13 mouse cellular contexts compared by ENCODE assay signal in genomic region chr15:21179727-21180126, GRCm38 (mm10).
DNase-seq lines count a peak whose midpoint lies in the region; ATAC-seq lines count a peak whose summit lies in the region.
"Had no signal": no experiment of that assay in that cellular context is flagged by ENCODE, and none has a peak within 500 bp of the region (broad histone marks: within the 10 kb centered on the region; RNA-seq: fewer than 3 reads in every experiment).

No protein-coding gene starts in this region.

- H3K27ac ChIP-seq in forebrain, embryonic 15.5 days (replicated peaks) = peak overlapping the region; percentile 74
- no peak overlapping the region for H3K27ac ChIP-seq in forebrain, embryonic 12.5 days
- H3K27ac ChIP-seq: hindbrain, embryonic 12.5 days had no signal

- H3K4me1 ChIP-seq in forebrain, embryonic 15.5 days = 0 out of 2 replicates have a peak, but pooled peaks cover 5% of the 10 kb centered on the region
- no peaks in the 10 kb centered on the region for H3K4me1 ChIP-seq in forebrain, embryonic 12.5 days
- H3K4me1 ChIP-seq: hindbrain, embryonic 12.5 days had no signal

- no peak overlapping the region for H3K4me3 ChIP-seq in forebrain, embryonic 15.5 days
- H3K4me3 ChIP-seq in forebrain, embryonic 12.5 days (replicated peaks) = no peak overlapping the region
- H3K4me3 ChIP-seq: hindbrain, embryonic 12.5 days; myocyte had no signal

- no peaks in the 10 kb centered on the region for H3K9me3 ChIP-seq in forebrain, embryonic 15.5 days
- H3K9me3 ChIP-seq in forebrain, embryonic 12.5 days = no peaks in the 10 kb centered on the region
- H3K9me3 ChIP-seq: hindbrain, embryonic 12.5 days had no signal

- H3K36me3 ChIP-seq in forebrain, embryonic 15.5 days = no peaks in the 10 kb centered on the region
- no peaks in the 10 kb centered on the region for H3K36me3 ChIP-seq in forebrain, embryonic 12.5 days (replicated peaks)
- H3K36me3 ChIP-seq: hindbrain, embryonic 12.5 days had no signal

- H3K9ac ChIP-seq in forebrain, embryonic 15.5 days (replicated peaks) = no peak overlapping the region
- H3K9ac ChIP-seq in forebrain, embryonic 12.5 days = no peak overlapping the region
- H3K9ac ChIP-seq: hindbrain, embryonic 12.5 days had no signal

- peak; percentile 3 for DNase-seq in right cerebral cortex, adult 18-20 months
- DNase-seq in right cerebral cortex, postnatal 14 days = no peak
- DNase-seq in layer of hippocampus, adult 8-10 months (ENCODE audit: low spot score in 2 of 2) = peak; percentile 26 to 31
- DNase-seq in thymus, postnatal 4 days = no peak
- DNase-seq: kidney, postnatal 10 days; liver; retina, postnatal 1 day had no signal

- H3K27me3 ChIP-seq in forebrain, embryonic 15.5 days = no peaks in the 10 kb centered on the region
- no peaks in the 10 kb centered on the region for H3K27me3 ChIP-seq in forebrain, embryonic 12.5 days
- H3K27me3 ChIP-seq: hindbrain, embryonic 12.5 days had no signal

- 41% methylated on average over 5 of the region's 5 CpGs for WGBS in forebrain, embryonic 15.5 days
- WGBS in forebrain, embryonic 12.5 days = 69% methylated on average over 5 of the region's 5 CpGs

- ATAC-seq in forebrain, embryonic 15.5 days (replicated peaks) = peak; percentile 95
- ATAC-seq in forebrain, embryonic 12.5 days (ENCODE audit: low FRiP score) = no peak
- ATAC-seq in inflammation-experienced regulatory T-cells, adult 6 months = no peak
- ATAC-seq: intestine, postnatal 0 days had no signal

- no peak overlapping the region for H3K4me2 ChIP-seq in forebrain, embryonic 15.5 days (replicated peaks)
- no peak overlapping the region for H3K4me2 ChIP-seq in forebrain, embryonic 12.5 days
- H3K4me2 ChIP-seq: hindbrain, embryonic 12.5 days had no signal

Comparison
In these comparisons a context has a peak if more than half of its experiments do, and no peak if none do; other contexts are left out.
1. DNase-seq: peak in right cerebral cortex, adult 18-20 months (single experiment) and layer of hippocampus, adult 8-10 months (2 of 2); none in right cerebral cortex, postnatal 14 days (single experiment) and thymus, postnatal 4 days (single experiment).